Mouse (Mus musculus) layer of hippocampus, postnatal 14 days (tissue): ENCODE data around the gene Dgki. TPM values are rescaled to one million over a fixed set of nuclear protein-coding genes. Genes with fewer than 3 reads are reported as not detected.

ENCODE experiments used
- DNase-seq, 2 experiments: peaks; one replicate each; pipeline ENCODE4 v3.0.0; 2021 to 2022; ENCODE audit warnings: low spot score in 2 of 2, mixed read lengths in 1 of 2
- total RNA-seq, 2 experiments: library from RNA; stranded (reverse); gene quantifications; 2 replicates each; pipeline ENCODE4 v1.2.3; 2021

Gene Dgki
- total RNA-seq, 2 experiments from 2014 or later: 51.7 to 57.8 TPM

- no peak for DNase-seq
These were observed 231.2 kb downstream of the Dgki start for GRCm38 (mm10) chr6:37068737-37069136.

- DNase-seq: peak; percentile 11 to 61
These were observed 232.6 kb downstream of the Dgki start for GRCm38 (mm10) chr6:37067357-37067756.

- DNase-seq: no peak
These were observed 235.7 kb downstream of the Dgki start for GRCm38 (mm10) chr6:37064214-37064830.

GRCm38 (mm10) chr6:37063266-37063665, 236.7 kb downstream of the Dgki start:
- no peak for DNase-seq

- no peak for DNase-seq
These were observed 239.9 kb downstream of the Dgki start for GRCm38 (mm10) chr6:37060114-37060513.

GRCm38 (mm10) chr6:37057957-37058356, 242.0 kb downstream of the Dgki start:
- DNase-seq: no peak

GRCm38 (mm10) chr6:37057536-37057935, 242.4 kb downstream of the Dgki start:
- DNase-seq: no peak

- DNase-seq: no peak
These were observed 244.3 kb downstream of the Dgki start for GRCm38 (mm10) chr6:37055634-37056033.

GRCm38 (mm10) chr6:37055128-37055527, 244.9 kb downstream of the Dgki start:
- DNase-seq: no peak

GRCm38 (mm10) chr6:37054435-37055020, 245.5 kb downstream of the Dgki start:
- peak in 1 of 2 experiments; percentile 66 for DNase-seq

- no peak for DNase-seq
These were observed 246.6 kb downstream of the Dgki start for GRCm38 (mm10) chr6:37053411-37053810.

GRCm38 (mm10) chr6:37051652-37052051, 248.3 kb downstream of the Dgki start:
- DNase-seq: no peak

GRCm38 (mm10) chr6:37051150-37051549, 248.8 kb downstream of the Dgki start:
- DNase-seq: no peak

- no peak for DNase-seq
These were observed 252.3 kb downstream of the Dgki start for GRCm38 (mm10) chr6:37047611-37048129.

GRCm38 (mm10) chr6:37046152-37046788, 253.7 kb downstream of the Dgki start:
- peak; percentile 68 to 79 for DNase-seq

GRCm38 (mm10) chr6:37044796-37045195, 255.2 kb downstream of the Dgki start:
- DNase-seq: no peak

GRCm38 (mm10) chr6:37038444-37038843, 261.5 kb downstream of the Dgki start:
- peak; percentile 62 to 65 for DNase-seq

GRCm38 (mm10) chr6:37037115-37037908, 262.7 kb downstream of the Dgki start:
- peak; percentile 48 for DNase-seq

- DNase-seq: no peak
These were observed 264.3 kb downstream of the Dgki start for GRCm38 (mm10) chr6:37035681-37036080.

GRCm38 (mm10) chr6:37030986-37031385, 269.0 kb downstream of the Dgki start:
- no peak for DNase-seq

GRCm38 (mm10) chr6:37030402-37030801, 269.6 kb downstream of the Dgki start:
- no peak for DNase-seq
